Mouse (Mus musculus): ENCODE measurements around the gene Rbfox1.

Gene Rbfox1

DNA sequence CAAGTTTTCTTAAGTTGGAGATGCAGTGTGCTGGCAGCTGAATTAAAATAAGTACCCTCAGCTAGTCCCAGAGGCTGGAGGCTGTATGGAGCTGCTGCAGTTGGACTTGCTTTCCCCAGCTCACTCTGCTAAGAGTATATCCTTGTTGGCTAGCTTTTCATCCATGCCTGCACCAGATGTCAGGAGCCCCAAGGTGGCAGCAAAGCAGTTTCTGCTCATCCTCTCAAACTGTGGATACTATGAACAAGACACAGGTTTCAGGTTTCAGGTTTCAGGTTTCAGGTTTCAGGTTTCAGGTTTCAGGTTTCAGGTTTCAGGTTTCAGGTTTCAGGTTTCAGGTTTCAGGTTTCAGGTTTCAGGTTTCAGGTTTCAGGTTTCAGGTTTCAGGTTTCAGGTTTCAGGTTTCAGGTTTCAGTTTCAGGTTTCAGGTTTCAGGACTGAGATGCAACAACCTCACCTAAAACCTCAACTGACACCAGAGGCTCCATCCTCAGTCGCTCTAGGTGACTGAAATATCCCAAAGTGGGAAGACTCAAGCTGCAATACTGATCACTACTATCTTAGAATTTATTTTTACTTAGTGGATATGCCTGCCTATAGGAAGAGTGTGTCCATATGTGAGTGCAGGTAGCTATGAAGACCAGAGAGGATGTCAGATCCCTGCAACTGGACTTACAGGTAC lies 801.1 kb downstream of the Rbfox1 start:
- DNase-seq (ENCODE audit: low read depth, low spot score), result no peak

DNA sequence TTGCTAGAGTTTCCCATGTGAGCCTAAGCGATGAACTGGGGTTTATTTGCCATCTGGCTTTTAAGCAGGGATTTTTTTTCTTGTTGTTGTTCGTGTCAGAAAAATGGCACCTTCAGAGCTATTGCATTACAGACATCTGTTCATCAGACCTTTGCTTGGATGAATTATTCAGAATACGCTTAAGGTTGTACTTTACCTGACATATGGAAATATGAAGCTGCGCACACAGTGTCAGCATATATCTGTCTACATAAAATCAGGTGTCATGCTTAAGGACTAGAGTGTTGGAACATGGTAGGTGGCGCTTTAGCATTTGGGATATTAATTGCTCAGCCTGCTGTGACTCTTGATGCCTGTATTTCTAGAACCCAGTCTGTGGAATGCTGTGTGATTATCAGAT lies 819.7 kb downstream of the Rbfox1 start:
- DNase-seq (ENCODE audit: low read depth, low spot score), result no peak

- DNase-seq (ENCODE audit: low read depth, low spot score), result no peak
These were observed 827.2 kb downstream of the Rbfox1 start for GRCm38 (mm10) chr16:6712341-6712740.

DNA sequence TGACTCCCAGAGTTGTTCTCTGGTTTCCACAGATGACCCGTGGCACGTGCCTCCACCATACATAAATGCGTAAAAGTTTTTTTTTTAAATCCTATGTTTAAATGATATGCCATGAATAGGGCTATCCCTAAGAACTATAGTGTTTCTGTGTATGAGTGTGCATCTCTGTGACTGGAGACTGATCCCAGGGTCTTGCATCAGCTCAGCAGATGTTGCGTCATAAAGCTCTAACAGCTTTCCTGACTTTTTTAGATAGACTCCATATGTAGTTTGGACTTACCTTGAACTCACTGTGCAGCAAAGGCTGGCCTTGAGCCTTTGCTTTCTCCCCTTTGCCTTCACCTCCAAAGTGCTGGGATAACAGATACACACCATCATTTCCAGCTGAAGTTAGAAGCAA lies 830.1 kb downstream of the Rbfox1 start:
- DNase-seq (ENCODE audit: low read depth, low spot score), result no peak

- no peak for DNase-seq (ENCODE audit: low read depth, low spot score)
These were observed 831.2 kb downstream of the Rbfox1 start for GRCm38 (mm10) chr16:6716214-6716911.

DNA sequence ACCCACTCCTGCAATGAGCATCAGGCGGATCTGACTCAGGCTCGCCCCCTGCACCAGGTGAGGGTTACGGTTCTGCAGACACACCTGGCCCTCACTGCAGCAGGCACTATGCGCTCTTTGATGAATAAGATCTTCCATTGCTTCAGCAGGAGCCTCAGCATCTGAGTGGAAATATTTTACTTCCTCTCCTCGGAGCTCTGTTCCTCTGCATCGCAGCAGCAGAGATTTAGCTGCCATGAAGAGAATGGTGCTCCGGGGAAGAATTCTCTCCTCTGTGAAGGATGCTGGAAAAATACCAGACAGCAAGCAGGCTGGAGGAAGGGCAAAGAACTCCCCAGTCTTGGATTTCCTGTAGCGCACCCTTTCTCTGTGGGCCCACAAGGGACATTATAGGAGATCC lies 833.9 kb downstream of the Rbfox1 start:
- no peak for DNase-seq (ENCODE audit: low read depth, low spot score)

GRCm38 (mm10) chr16:6732646-6733045 lies 847.5 kb downstream of the Rbfox1 start:
- DNase-seq (ENCODE audit: low read depth, low spot score), result no peak

- no peak for DNase-seq (ENCODE audit: low read depth, low spot score)
These were observed 848.3 kb downstream of the Rbfox1 start for GRCm38 (mm10) chr16:6733427-6733826.

DNA sequence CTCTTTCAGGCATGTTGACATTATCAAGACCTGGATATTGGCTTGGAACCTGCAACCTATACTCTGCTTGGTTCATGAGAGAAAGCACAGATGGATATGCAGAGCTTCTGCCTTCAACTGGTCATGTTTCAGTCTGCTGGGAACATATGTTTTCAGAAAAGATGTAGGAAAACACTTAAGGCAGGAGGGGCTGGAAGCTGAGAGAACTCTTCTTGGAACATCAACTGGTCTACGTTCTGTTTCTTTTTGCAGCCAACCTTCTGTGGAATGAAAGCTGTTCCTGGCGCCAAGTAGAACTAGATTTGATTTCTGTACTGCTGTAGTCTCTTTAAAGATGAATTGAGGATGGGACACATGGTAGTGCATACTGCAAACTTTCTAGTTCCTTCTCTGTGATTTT lies 851.4 kb downstream of the Rbfox1 start:
- DNase-seq (ENCODE audit: low read depth, low spot score), result no peak

DNA sequence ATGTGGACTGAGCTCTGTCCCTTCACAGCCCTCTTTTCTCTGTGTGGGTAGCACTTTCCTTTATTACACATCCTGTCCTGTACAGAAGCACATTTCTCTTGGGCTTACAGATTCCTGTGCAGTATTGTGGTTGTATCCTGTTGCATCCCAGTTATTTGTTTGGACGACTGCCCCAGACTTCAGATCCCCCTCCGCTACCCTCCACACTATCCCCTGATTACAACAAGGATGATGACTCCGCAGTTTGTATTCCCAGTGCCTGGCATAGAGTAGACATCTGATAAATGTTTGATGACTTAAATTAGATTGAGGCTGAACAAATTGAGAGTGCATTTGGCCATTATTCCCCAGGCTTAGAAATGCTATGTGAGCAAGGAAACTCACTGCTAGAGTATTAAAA lies 851.8 kb downstream of the Rbfox1 start:
- no peak for DNase-seq (ENCODE audit: low read depth, low spot score)

DNA sequence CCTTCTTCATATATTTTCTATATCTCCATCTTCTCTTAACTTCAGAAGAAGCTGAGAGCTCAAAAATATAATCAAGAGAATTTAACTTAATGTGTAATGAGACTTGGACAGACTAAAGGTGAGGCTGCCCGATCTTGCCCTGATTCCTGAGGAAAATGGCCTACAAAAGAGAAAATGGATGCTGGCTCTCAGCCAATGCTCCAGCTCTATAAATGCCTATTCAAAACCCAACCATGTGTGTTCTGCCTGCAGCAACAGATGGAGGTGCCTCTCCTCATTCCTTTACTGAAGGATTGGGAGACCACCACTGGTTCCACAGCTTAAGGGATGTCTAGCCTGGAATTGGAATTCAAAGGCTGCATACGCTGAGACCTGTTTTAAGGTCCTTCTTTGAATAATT lies 861.0 kb downstream of the Rbfox1 start:
- DNase-seq (ENCODE audit: low read depth, low spot score), result no peak

GRCm38 (mm10) chr16:6750491-6750890 lies 865.3 kb downstream of the Rbfox1 start:
- no peak for DNase-seq (ENCODE audit: low read depth, low spot score)

DNA sequence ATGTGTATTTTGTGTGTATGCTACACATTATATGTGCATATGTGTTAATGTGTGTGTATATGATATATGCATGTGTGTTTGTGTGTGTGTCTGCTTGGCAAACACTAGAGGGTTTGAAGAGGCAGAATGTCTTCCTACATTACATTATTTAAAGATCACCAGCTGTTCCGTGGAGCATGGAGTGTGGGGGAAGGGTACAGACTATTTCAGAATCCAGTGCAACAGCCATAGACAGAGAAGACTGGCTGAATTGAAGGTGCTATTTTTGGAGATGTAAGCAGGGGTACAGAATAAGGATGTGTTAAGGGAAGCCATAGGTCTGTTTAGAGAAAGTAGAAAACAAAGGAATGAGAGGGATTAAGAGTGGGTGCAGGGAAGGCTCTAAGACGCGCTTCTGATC lies 869.7 kb downstream of the Rbfox1 start:
- DNase-seq (ENCODE audit: low read depth, low spot score), result no peak

DNA sequence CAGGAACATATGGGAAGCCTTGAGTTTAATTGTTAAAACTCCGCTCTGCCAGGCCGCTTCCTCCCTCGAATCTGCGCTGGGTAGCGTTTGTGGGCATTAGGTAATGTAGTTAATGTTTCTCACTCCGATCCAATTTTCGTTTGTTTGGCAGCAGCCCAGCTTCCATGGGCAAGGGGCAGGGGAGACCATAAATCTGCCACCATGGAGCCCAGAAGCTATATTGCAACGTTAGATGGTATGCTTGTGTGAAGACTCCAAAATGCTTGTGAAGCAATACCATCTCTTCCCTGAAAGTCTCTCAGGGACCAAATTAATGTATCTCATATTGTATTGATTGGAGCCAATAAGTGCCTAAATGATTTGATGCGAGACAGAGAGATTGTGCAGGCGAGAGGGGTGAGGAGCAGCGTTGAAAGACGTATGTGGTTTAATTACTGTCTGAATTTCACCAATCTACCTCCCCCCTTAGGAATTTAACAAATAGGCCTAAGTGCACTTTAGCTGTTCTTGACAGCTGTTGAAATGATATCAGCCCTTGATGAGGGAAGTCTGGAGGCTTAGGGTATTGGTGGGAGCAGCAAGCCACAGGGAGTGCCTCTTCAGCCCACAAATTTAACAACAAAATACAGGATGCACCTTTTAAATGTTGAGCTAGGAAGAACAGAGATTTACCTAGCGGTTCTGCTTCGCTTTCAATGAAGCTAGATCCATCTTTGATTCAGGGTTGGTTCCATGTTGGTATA lies 884.5 kb downstream of the Rbfox1 start:
- no peak for DNase-seq (ENCODE audit: low read depth, low spot score)

DNA sequence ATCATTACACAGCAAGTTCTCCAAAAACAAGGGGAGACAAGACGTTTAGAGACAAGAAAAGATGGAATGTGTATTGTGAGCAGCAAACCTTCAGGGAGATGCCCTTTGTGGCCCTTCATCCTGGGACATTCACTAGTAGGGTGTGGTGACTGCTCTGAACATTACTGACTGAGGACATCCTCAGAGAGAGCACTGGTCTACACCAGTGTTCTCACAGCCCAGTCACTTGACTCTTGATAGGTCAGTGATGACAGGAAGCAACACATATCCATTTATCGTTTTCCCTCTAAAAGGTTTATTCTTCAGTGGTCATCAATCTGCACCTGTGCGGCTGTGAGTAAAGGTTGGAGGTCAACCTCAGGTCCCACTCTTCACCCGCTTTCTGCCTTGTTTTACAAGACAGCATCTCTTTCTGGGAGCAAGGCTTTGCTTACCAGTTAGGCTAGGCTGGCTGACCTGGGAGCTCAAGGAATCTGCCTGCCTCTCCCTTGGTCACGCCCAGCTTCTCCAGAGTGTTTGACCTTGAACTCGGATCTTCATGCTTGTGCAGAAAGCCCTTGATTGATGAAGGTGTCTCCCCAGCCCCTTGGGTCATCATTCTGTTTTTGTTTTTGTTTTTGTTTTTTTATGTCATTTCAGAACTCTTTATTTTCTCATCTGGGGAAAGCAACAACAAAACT lies 892.5 kb downstream of the Rbfox1 start:
- DNase-seq (ENCODE audit: low read depth, low spot score), result no peak

DNA sequence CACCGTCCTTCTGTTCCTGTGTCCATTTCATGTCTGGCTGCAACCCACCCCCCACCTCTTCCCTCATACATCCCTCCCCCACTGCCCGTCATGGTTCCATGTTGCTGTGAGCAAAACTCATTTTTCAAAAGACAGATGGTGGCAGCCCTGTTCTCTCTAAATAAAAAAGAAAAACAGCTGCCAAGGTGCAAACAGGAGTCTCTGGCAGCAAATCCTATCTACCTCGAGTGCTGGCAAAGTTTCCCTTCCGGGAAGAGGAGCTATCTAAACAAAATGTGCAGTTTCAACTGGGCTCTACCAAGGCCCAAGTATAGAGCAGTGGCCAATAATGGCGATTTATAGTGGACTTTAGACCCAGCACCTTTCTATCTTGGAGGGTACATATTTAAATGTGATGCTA lies 899.0 kb downstream of the Rbfox1 start:
- no peak for DNase-seq (ENCODE audit: low read depth, low spot score)

DNA sequence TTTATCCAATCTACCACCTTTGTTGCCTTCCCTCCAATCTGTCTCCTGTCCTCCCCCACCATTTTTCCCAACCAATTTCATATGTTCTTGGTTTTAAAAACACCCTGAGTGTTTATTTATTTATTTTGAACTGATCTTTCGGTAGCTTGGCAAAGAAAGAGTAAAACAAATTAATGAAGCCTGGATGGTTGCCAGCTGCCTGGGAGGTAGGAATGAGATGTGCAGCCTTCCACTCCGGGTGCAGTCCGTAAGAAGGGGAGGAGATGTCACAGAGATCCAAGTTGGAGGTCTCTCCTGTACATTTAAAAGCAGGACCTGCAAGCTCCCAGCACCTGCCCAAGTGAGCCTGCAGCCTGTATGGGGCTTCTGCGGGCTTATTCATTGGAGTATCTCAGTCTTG lies 899.9 kb downstream of the Rbfox1 start:
- no peak for DNase-seq (ENCODE audit: low read depth, low spot score)

DNA sequence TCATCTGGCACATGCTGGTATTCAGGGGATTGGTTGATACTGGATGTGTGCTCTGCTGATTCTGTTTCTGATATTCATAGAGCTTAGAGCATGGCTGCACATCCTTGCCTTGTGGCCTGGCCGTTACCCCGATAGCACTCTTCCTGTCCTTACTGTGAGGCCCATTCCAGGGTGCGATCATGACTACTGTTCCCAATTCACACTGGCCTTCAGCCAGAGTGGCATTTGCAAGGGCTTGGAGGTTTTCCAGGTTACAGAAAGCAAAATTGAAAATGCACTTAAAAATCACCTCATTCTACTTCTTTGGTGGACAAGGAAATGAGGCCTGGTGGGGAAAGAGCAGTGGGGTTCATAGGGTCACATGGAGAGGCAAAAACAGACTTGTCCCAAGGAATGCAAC lies 906.1 kb downstream of the Rbfox1 start:
- no peak for DNase-seq (ENCODE audit: low read depth, low spot score)

GRCm38 (mm10) chr16:6791655-6792054 lies 906.5 kb downstream of the Rbfox1 start:
- DNase-seq (ENCODE audit: low read depth, low spot score), result no peak

DNA sequence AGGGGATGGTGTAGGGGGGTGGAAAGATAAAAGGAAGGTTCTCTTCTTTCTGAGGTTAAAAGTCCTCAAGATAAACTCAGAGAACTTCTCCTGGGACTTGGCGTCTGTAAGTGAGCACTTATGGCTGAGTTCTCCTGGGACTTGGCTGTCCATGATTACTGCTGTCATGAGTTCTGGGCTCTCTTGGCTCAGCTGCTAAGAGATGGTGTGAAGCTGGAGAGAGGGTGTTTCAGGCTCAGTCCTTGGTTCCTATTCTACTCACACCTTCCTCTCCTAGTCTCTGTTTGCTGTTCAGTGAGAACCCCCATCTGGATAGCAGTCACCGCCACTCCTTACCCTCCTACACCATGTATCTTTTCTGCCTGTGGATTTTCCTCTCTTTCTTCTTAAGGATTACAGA lies 921.1 kb downstream of the Rbfox1 start:
- DNase-seq (ENCODE audit: low read depth, low spot score), result no peak

- no peak for DNase-seq (ENCODE audit: low read depth, low spot score)
These were observed 922.7 kb downstream of the Rbfox1 start for GRCm38 (mm10) chr16:6807835-6808234.

DNA sequence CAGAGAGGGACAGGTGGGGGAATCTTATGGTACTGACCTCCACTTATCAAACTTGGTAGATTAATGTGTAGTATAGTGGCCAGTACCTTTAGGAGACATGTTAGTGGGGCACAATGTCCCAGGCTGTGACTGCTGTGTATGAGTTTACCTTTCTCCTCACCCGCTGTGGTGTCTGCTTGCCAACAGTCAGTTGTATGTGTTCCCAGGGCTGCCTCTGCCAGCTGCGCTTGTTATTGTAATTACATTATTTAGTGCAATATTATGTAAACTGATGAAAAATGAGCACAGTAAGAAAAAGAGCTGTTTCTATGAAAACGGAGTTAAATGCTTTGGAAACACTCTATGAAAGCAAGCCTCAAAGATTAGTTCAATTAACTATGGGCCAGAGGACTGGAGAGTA lies 928.7 kb downstream of the Rbfox1 start:
- DNase-seq (ENCODE audit: low read depth, low spot score), result no peak
